Mouse (Mus musculus) midbrain, embryonic 11.5 days (tissue): ENCODE measurements at regions not wholly inside any gene's neighbourhood (a gene's known extent, or its start where the extent isn't known, plus 50 kb on each side); places are given as distances from the start of the nearest gene placed in this dataset.

ENCODE experiments used
- ATAC-seq: fragments of 200-750 bp; cut with Nextera tagmentation; 2 replicates; pipeline ENCODE4 v1.8.0; 2017; ENCODE audit warnings: moderate TSS enrichment, moderate library complexity; ENCODE audit not compliant: low FRiP score
- DNase-seq: peaks from one replicate; pipeline ENCODE4 v3.0.0; 2015; ENCODE audit warnings: low spot score; ENCODE audit errors: missing footprints
- H3K27ac ChIP-seq: fragments of 300-500 bp; sonication (generic); 2 replicates; pipeline ENCODE4 v1.5.1; 2014; ENCODE audit warnings: low read depth, low read length
- H3K27me3 ChIP-seq: fragments of 300-500 bp; sonication (generic); 2 replicates; pipeline ENCODE4 v1.6.1; 2014; ENCODE audit warnings: mild to moderate bottlenecking, low read length, moderate library complexity, mixed read lengths; ENCODE audit not compliant: control insufficient read depth, insufficient read depth
- H3K36me3 ChIP-seq: fragments of 300-500 bp; sonication (generic); 2 replicates; pipeline ENCODE4 v1.6.1; 2014; ENCODE audit warnings: mild to moderate bottlenecking, low read length, moderate library complexity, mixed read lengths; ENCODE audit not compliant: control insufficient read depth, insufficient read depth
- H3K4me1 ChIP-seq: fragments of 300-500 bp; sonication (generic); 2 replicates; pipeline ENCODE4 v1.6.1; 2014; ENCODE audit warnings: low read length; ENCODE audit not compliant: control insufficient read depth, insufficient read depth
- H3K4me2 ChIP-seq: fragments of 300-500 bp; sonication (generic); 2 replicates; pipeline ENCODE4 v1.6.1; 2014; ENCODE audit warnings: mild to moderate bottlenecking, moderate library complexity
- H3K4me3 ChIP-seq: fragments of 300-500 bp; sonication (generic); 2 replicates; pipeline ENCODE4 v1.5.1; 2014; ENCODE audit warnings: low read depth, low read length
- H3K9ac ChIP-seq: fragments of 300-500 bp; sonication (generic); 2 replicates; pipeline ENCODE4 v1.6.1; 2014; ENCODE audit warnings: low read length
- H3K9me3 ChIP-seq: fragments of 300-500 bp; sonication (generic); 2 replicates; pipeline ENCODE4 v1.6.1; 2016; ENCODE audit warnings: low read length; ENCODE audit not compliant: control insufficient read depth
- WGBS: fragments of 180-500 bp; shearing (Covaris S2); extraction: QIAGEN DNeasy Blood & Tissue Kit; methylation state at CpG from one replicate; pipeline ENCODE4 v1.1.7; 2014; 5-methylcytosine and 5-hydroxymethylcytosine counted together

DNA sequence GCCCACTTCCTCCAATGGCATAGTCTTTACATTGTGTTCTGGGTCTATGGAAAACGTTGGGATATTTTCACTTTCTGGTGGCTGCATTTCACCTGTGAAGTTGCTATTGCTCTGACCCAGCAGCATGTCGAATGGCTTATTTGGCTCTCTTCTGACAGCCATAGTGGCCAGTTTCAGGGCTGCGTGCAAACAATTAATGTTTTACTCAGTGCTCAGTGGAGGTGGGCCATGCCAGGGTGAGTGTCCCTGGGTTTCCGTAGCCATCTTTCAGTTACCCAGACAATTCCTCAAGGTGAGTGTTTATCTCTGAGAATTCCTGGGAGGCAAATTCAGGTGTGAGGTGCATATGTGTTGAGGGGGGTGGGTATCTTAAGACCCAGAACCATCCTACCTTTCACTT is 329.2 kb upstream of the Gm10131 start:
- peak; percentile 21 for DNase-seq
- Histone ChIP-seq H3K9me3 (no peaks in the 10 kb centered on the region), H3K27me3 (no peaks in the 10 kb centered on the region), H3K27ac (no peak overlapping the region), H3K4me1 (no peaks in the 10 kb centered on the region), H3K36me3 (no peaks in the 10 kb centered on the region), H3K4me3 (no peak overlapping the region), H3K9ac (no peak overlapping the region), H3K4me2 (no peak overlapping the region)
- 86% methylated on average over 4 of the region's 4 CpGs for WGBS
- ATAC-seq: no peak

DNA sequence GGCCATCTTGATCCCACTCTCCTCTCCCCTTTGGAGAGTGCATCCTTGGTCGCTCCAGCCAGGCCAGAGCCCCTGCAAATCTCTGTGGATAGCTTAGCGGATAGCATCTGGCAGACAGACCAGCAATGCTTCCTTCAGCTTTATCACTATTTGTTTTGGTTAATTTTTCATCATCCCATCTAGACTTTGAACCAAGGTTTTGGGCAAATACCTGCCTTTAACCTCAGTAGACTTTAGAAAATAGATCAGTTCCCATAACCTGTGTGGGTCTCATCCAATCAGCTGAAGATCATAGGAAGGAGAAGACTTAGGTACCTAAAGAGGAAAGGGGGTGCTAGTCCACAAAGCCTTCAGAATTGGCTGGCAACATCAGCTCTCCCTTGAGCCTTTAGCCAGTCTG is 327.2 kb upstream of the Gm10131 start:
- no peak for DNase-seq
- WGBS: 82% methylated on average over 2 of the region's 2 CpGs
- Histone ChIP-seq H3K9me3 (no peaks in the 10 kb centered on the region), H3K4me3 (no peak overlapping the region), H3K36me3 (no peaks in the 10 kb centered on the region), H3K9ac (no peak overlapping the region), H3K27me3 (no peaks in the 10 kb centered on the region), H3K4me2 (no peak overlapping the region), H3K4me1 (no peaks in the 10 kb centered on the region), H3K27ac (no peak overlapping the region)
- ATAC-seq: no peak

DNA sequence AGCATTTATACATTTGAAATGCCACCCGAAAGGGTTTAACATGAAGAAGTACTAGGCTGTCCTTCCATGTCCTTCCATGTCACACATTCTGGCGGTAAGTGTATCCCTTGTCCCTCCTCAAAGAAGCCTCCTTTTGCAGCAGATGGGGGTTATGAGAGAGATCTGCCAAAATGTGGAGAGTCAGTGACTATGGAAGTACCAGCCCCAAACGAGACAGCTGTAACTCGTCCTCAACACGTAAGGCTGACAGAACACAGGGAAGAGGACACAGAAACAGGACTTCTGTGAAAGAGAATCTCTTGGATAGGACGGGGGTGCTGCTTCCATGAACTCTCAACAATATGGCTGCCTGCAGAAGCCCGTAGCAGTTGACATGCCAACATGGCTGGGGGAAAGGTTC is 320.4 kb upstream of the Gm10131 start:
- no peak overlapping the region for H3K4me3 ChIP-seq
- H3K36me3 ChIP-seq: no peaks in the 10 kb centered on the region
- ATAC-seq (no peak), DNase-seq (peak; percentile 28)
- H3K4me1 ChIP-seq: no peaks in the 10 kb centered on the region
- H3K27ac ChIP-seq: no peak overlapping the region
- no peak overlapping the region for H3K9ac ChIP-seq
- no peak overlapping the region for H3K4me2 ChIP-seq
- 93% methylated on average over 7 of the region's 7 CpGs for WGBS
- H3K9me3 ChIP-seq: no peaks in the 10 kb centered on the region
- no peaks in the 10 kb centered on the region for H3K27me3 ChIP-seq

DNA sequence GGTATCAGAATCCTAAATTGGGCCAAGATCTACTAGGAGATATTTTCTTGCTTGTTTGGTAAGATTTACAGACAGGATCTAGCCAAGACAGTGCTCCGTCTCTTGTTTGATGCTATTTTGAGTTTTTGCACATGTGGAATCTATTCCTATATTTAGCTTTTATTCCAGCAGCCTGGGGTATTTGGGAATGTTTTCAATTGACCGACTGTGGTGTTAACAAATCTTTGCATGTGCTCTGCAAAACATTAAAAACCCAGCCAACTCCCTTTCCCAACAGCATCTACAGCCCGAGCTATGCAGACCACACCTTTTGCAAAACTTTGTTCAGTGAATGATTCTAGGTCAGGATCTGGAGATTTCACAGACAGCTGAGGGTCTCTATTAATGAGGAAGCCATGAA is 317.7 kb upstream of the Gm10131 start:
- H3K4me3 ChIP-seq: no peak overlapping the region
- no peak overlapping the region for H3K4me2 ChIP-seq
- peak; percentile 26 for DNase-seq
- no peaks in the 10 kb centered on the region for H3K9me3 ChIP-seq
- no peaks in the 10 kb centered on the region for H3K4me1 ChIP-seq
- no peaks in the 10 kb centered on the region for H3K36me3 ChIP-seq
- no peaks in the 10 kb centered on the region for H3K27me3 ChIP-seq
- no peak overlapping the region for H3K27ac ChIP-seq
- no peak overlapping the region for H3K9ac ChIP-seq
- no peak for ATAC-seq
- 78% methylated on average over 3 of the region's 3 CpGs for WGBS

DNA sequence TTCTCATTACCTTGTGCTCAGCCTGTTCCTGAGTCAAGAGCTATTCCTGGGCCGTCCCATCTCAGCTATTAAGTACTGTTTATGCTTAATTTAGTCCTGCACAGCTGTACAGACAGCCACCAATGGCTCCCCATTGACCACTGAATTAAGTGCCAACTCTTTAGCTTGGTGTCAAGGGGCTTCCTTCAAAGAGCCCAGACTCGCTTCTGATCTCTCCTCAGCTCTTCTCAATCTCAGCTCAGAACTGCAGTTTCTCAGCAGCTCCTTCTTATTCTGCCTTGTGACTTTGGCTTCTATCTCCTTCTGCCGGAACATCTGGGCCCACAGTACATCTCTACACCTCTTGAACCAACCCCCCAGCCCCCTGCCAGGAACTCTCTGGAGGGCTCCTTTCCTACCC is 290.0 kb upstream of the Gm10131 start:
- 71% methylated on average over 3 of the region's 3 CpGs for WGBS
- Histone ChIP-seq H3K4me3 (no peak overlapping the region), H3K27ac (no peak overlapping the region), H3K4me2 (no peak overlapping the region), H3K9me3 (no peaks in the 10 kb centered on the region), H3K9ac (no peak overlapping the region), H3K27me3 (no peaks in the 10 kb centered on the region), H3K36me3 (no peaks in the 10 kb centered on the region), H3K4me1 (peaks cover 6% of the 10 kb centered on the region)
- no peak for ATAC-seq
- DNase-seq: peak; percentile 69

DNA sequence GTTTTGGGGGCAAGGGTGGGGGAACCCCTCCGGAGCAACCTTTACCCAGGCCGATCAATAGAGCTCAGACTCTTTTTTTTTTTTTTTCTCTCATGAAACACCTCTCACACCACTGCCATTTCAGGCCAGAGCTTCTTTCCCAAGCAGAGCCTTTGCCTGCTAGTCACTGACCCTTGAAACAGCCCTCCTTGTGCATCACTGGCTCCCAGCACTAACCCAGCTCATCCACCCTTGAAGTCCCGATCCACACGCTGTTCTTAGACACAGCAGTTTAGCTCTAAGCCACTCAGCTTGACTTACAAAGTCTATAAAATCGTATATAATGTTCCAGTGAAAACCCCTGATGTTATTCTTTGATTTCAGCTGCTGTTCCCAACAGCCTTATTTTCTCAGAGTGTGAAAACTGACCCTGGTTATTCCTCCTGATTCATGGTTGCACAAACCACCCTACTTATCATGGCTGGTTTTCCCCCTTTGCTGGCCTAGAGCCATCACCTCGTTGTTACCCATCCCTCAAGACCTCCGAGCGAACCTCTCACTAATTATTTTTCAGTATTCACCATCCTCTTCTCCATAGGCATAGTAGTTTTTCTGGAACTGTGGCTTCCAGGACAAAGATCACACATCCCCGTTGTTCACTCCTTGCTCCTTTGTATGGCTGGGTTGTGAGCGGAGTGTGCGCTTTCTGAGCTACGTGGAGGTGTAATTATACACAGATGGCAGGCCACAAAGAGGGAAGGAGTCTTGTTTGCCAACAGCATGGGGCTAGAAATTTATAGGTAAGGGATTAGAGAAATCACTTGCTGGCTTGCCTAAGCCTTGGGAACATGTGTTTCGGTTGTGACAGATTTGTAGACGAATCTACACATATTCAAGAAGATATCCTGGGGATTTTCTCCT is 287.6 kb upstream of the Gm10131 start:
- H3K27ac ChIP-seq: no peak overlapping the region
- no peak overlapping the region for H3K4me3 ChIP-seq
- H3K36me3 ChIP-seq: no peaks in the 10 kb centered on the region
- DNase-seq: no peak
- no peaks in the 10 kb centered on the region for H3K9me3 ChIP-seq
- H3K27me3 ChIP-seq: no peaks in the 10 kb centered on the region
- no peak overlapping the region for H3K9ac ChIP-seq
- no peak for ATAC-seq
- 55% methylated on average over 14 of the region's 14 CpGs for WGBS
- no peak overlapping the region for H3K4me2 ChIP-seq
- peaks cover 6% of the 10 kb centered on the region for H3K4me1 ChIP-seq

DNA sequence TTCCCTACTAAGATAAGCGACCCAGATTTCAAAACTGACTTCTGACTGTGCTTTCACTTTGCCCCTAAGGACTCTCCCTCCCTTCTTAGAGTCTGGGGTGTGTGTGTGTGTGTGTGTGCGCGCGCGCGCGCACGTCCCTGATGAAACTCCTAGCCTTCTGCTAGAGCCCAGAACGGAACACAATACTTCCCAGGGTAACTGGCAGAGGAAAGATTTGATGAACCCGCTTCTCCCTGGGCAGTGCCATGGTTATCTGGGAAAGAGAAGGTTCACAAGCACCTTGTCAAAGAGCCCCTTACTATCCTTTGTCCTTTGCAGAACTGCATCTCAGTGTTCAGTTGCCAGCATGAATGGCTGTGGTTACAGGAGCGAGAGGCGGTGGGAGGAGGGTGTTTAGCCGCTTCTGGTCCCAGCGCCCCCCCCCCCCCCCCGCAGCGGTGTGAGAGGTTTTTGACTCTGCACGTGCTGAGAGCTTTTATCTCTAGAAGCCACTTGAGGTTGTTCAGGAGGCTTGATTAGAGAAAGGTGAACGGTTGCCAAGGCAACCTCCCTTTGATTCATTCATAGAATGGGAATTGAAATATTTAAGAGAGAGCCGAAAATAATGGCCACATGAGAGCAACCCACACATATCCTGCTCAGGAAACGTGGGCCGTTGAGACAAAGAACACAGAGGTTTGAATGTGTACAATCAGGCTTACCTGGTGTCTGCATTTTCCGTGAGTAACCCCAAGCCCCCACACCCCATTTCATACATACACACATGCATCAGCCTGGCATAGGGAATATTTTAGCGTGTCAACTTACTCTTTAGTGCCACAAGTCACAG is 286.3 kb upstream of the Gm10131 start:
- H3K27me3 ChIP-seq: no peaks in the 10 kb centered on the region
- no peak overlapping the region for H3K4me3 ChIP-seq
- ATAC-seq (peak; percentile 62), DNase-seq (peak; percentile 89)
- no peaks in the 10 kb centered on the region for H3K36me3 ChIP-seq
- WGBS: 39% methylated on average over 21 of the region's 23 CpGs
- peak overlapping the region; percentile 26 for H3K4me2 ChIP-seq
- H3K27ac ChIP-seq: 0 out of 2 replicates have a peak overlapping the region, but pooled peaks have one; percentile 20
- H3K4me1 ChIP-seq: peaks cover 6% of the 10 kb centered on the region
- no peaks in the 10 kb centered on the region for H3K9me3 ChIP-seq
- peak overlapping the region; percentile 38 for H3K9ac ChIP-seq

DNA sequence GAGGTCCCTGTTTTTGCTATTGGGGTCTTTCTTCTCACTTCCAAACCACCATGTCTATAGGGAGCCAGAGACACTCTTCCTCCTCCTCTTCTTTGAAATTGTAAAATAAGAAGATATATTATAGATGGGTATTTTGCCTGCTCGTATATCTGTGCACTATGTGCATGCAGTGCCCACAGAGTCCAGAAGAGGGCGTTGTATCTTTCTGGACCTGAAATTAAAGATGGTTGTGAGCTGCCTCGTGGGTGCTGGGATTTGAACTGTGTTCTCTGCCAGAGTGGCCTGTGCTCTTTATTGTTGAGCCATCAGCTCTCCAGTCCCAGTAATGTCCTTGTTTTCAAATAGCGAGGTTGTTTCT is 285.7 kb upstream of the Gm10131 start:
- H3K27me3 ChIP-seq: no peaks in the 10 kb centered on the region
- 0 out of 2 replicates have a peak overlapping the region, but pooled peaks have one; percentile 20 for H3K27ac ChIP-seq
- ATAC-seq (no peak), DNase-seq (no peak)
- peaks cover 6% of the 10 kb centered on the region for H3K4me1 ChIP-seq
- 61% methylated on average over 4 of the region's 4 CpGs for WGBS
- H3K9ac ChIP-seq: peak overlapping the region; percentile 38; the same call in 1 of the 2 replicates
- no peaks in the 10 kb centered on the region for H3K36me3 ChIP-seq
- no peak overlapping the region for H3K4me2 ChIP-seq
- H3K9me3 ChIP-seq: no peaks in the 10 kb centered on the region
- H3K4me3 ChIP-seq: no peak overlapping the region
